ENCODE assay signal across 18 mouse cellular contexts in genomic region chr19:58310334-58311315, GRCm38 (mm10).
A peak's percentile ranks its signal among the peaks of the same experiment; 100 is the strongest.
DNase-seq lines count a peak whose midpoint lies in the region; ATAC-seq and TF ChIP-seq lines count a peak whose summit lies in the region.
"Had no signal": no experiment of that assay in that cellular context is flagged by ENCODE, and none has a peak within 500 bp of the region (broad histone marks: within the 10 kb centered on the region; RNA-seq: fewer than 3 reads in every experiment).

No protein-coding gene starts in this region.

- no peaks in the 10 kb centered on the region for H3K9me3 ChIP-seq in forebrain, postnatal 0 days (ENCODE audit: low read length)
- peaks cover 20% of the 10 kb centered on the region for H3K9me3 ChIP-seq in forebrain, embryonic 12.5 days
- peaks cover 11% of the 10 kb centered on the region; the same call in 1 of the 2 replicates for H3K9me3 ChIP-seq in midbrain, embryonic 11.5 days (ENCODE audit: control insufficient read depth, low read length)
- H3K9me3 ChIP-seq in midbrain, embryonic 10.5 days (replicated peaks): peaks cover 23% of the 10 kb centered on the region
- peaks cover 10% of the 10 kb centered on the region; the same call in 1 of the 2 replicates for H3K9me3 ChIP-seq in midbrain, embryonic 13.5 days
- no peaks in the 10 kb centered on the region for H3K9me3 ChIP-seq in neural tube, embryonic 15.5 days (replicated peaks)

- H3K27me3 ChIP-seq in forebrain, postnatal 0 days (ENCODE audit: insufficient read depth, low read length): no peaks in the 10 kb centered on the region
- no peaks in the 10 kb centered on the region for H3K27me3 ChIP-seq in forebrain, embryonic 12.5 days
- H3K27me3 ChIP-seq in midbrain, embryonic 11.5 days (ENCODE audit: control insufficient read depth, insufficient read depth, low read length): no peaks in the 10 kb centered on the region
- H3K27me3 ChIP-seq in midbrain, embryonic 10.5 days (ENCODE audit: low read depth, poor library complexity, severe bottlenecking): no peaks in the 10 kb centered on the region; the same call in 1 of the 2 replicates
- H3K27me3 ChIP-seq in midbrain, embryonic 13.5 days: no peaks in the 10 kb centered on the region
- no peaks in the 10 kb centered on the region for H3K27me3 ChIP-seq in neural tube, embryonic 15.5 days (replicated peaks)
- H3K27me3 ChIP-seq: embryonic facial prominence, embryonic 13.5 days; limb, embryonic 13.5 days; megakaryocyte, embryonic 14.5 days had no signal

- ATAC-seq in forebrain, postnatal 0 days: no peak
- no peak for ATAC-seq in forebrain, embryonic 12.5 days (ENCODE audit: low FRiP score)
- no peak for ATAC-seq in midbrain, embryonic 11.5 days (ENCODE audit: low FRiP score)
- no peak for ATAC-seq in midbrain, embryonic 13.5 days
- ATAC-seq in neural tube, embryonic 15.5 days (ENCODE audit: low FRiP score): peak; percentile 46
- no peak for ATAC-seq in CD4-positive, CD25-positive, alpha-beta regulatory T cell, adult 4 months

- no peak for TF ChIP-seq CTCF in forebrain, postnatal 0 days (IDR thresholded peaks at IDR 0.05; ENCODE audit: low read depth)

- whole genome bisulfite sequencing in forebrain, postnatal 0 days: 48% methylated on average over 12 of the region's 12 CpGs
- 66% methylated on average over 12 of the region's 12 CpGs for WGBS in forebrain, embryonic 12.5 days
- WGBS in midbrain, embryonic 11.5 days: 70% methylated on average over 12 of the region's 12 CpGs
- WGBS in midbrain, embryonic 10.5 days: 80% methylated on average over 12 of the region's 12 CpGs
- 46% methylated on average over 12 of the region's 12 CpGs for WGBS in midbrain, embryonic 13.5 days
- 22% methylated on average over 12 of the region's 12 CpGs for WGBS in neural tube, embryonic 15.5 days

- no peak overlapping the region for H3K27ac ChIP-seq in forebrain, postnatal 0 days (ENCODE audit: low read depth, low read length)
- H3K27ac ChIP-seq in forebrain, embryonic 12.5 days: no peak overlapping the region
- peak overlapping the region; percentile 26; the same call in 1 of the 2 replicates for H3K27ac ChIP-seq in midbrain, embryonic 11.5 days (ENCODE audit: low read depth, low read length)
- no peak overlapping the region for H3K27ac ChIP-seq in midbrain, embryonic 10.5 days (replicated peaks)
- peak overlapping the region; percentile 65 for H3K27ac ChIP-seq in midbrain, embryonic 13.5 days
- H3K27ac ChIP-seq in neural tube, embryonic 15.5 days (replicated peaks): peak overlapping the region; percentile 45
- H3K27ac ChIP-seq: embryonic facial prominence, embryonic 13.5 days; limb, embryonic 13.5 days had no signal

- H3K4me1 ChIP-seq in forebrain, postnatal 0 days (ENCODE audit: insufficient read depth): no peaks in the 10 kb centered on the region
- peaks cover 10% of the 10 kb centered on the region; the same call in 1 of the 2 replicates for H3K4me1 ChIP-seq in forebrain, embryonic 12.5 days
- no peaks in the 10 kb centered on the region for H3K4me1 ChIP-seq in midbrain, embryonic 11.5 days (ENCODE audit: control insufficient read depth, insufficient read depth, low read length)
- H3K4me1 ChIP-seq in midbrain, embryonic 10.5 days: 0 out of 2 replicates have a peak, but pooled peaks cover 7% of the 10 kb centered on the region
- H3K4me1 ChIP-seq in midbrain, embryonic 13.5 days (replicated peaks): peaks cover 22% of the 10 kb centered on the region
- peaks cover 30% of the 10 kb centered on the region for H3K4me1 ChIP-seq in neural tube, embryonic 15.5 days
- H3K4me1 ChIP-seq: embryonic facial prominence, embryonic 13.5 days; megakaryocyte, embryonic 14.5 days had no signal

- H3K9ac ChIP-seq in forebrain, postnatal 0 days: no peak overlapping the region
- no peak overlapping the region for H3K9ac ChIP-seq in forebrain, embryonic 12.5 days
- no peak overlapping the region for H3K9ac ChIP-seq in midbrain, embryonic 11.5 days (ENCODE audit: low read length)
- no peak overlapping the region for H3K9ac ChIP-seq in midbrain, embryonic 13.5 days (replicated peaks)
- no peak overlapping the region for H3K9ac ChIP-seq in neural tube, embryonic 15.5 days (replicated peaks)
- H3K9ac ChIP-seq: embryonic facial prominence, embryonic 13.5 days; limb, embryonic 13.5 days had no signal

- no peak overlapping the region for H3K4me3 ChIP-seq in forebrain, postnatal 0 days (ENCODE audit: low read depth, low read length)
- H3K4me3 ChIP-seq in forebrain, embryonic 12.5 days (replicated peaks): no peak overlapping the region
- H3K4me3 ChIP-seq in midbrain, embryonic 11.5 days (ENCODE audit: low read depth, low read length): no peak overlapping the region
- H3K4me3 ChIP-seq in midbrain, embryonic 10.5 days: no peak overlapping the region
- H3K4me3 ChIP-seq in midbrain, embryonic 13.5 days (replicated peaks): no peak overlapping the region
- no peak overlapping the region for H3K4me3 ChIP-seq in neural tube, embryonic 15.5 days (replicated peaks)
- H3K4me3 ChIP-seq: embryonic facial prominence, embryonic 13.5 days; limb, embryonic 13.5 days; megakaryocyte, embryonic 14.5 days had no signal

- DNase-seq in forebrain, postnatal 0 days: peak; percentile 49
- DNase-seq in midbrain, embryonic 11.5 days (ENCODE audit: low spot score, missing footprints): peak; percentile 53
- DNase-seq in midbrain, embryonic 10.5 days (ENCODE audit: low spot score): no peak
- DNase-seq in heart, postnatal 36 days: no peak
- DNase-seq: adrenal gland, postnatal 14 days; cerebellum, adult 9-10 months; kidney, postnatal 10 days; layer of hippocampus, adult 9-11 months; lung, postnatal 10 days; right cerebral cortex, postnatal 25 days; thymus, postnatal 14 days had no signal

- no peaks in the 10 kb centered on the region for H3K36me3 ChIP-seq in forebrain, postnatal 0 days (ENCODE audit: insufficient read depth)
- no peaks in the 10 kb centered on the region for H3K36me3 ChIP-seq in forebrain, embryonic 12.5 days (replicated peaks)
- no peaks in the 10 kb centered on the region for H3K36me3 ChIP-seq in midbrain, embryonic 11.5 days (ENCODE audit: control insufficient read depth, insufficient read depth, low read length)
- H3K36me3 ChIP-seq in midbrain, embryonic 10.5 days: peaks cover 9% of the 10 kb centered on the region
- H3K36me3 ChIP-seq in midbrain, embryonic 13.5 days: peaks cover 8% of the 10 kb centered on the region
- no peaks in the 10 kb centered on the region for H3K36me3 ChIP-seq in neural tube, embryonic 15.5 days
- H3K36me3 ChIP-seq: embryonic facial prominence, embryonic 13.5 days; limb, embryonic 13.5 days had no signal

- intact Hi-C loops in heart, postnatal 36 days (cut with DNase I): loop anchor here (5.0 kb wide), 1 partner anchor 157 kb away; no protein-coding TSS in a partner anchor

- H3K4me2 ChIP-seq in forebrain, postnatal 0 days (ENCODE audit: low read depth): no peak overlapping the region
- H3K4me2 ChIP-seq in forebrain, embryonic 12.5 days: no peak overlapping the region
- no peak overlapping the region for H3K4me2 ChIP-seq in midbrain, embryonic 11.5 days
- no peak overlapping the region for H3K4me2 ChIP-seq in midbrain, embryonic 13.5 days (replicated peaks)
- H3K4me2 ChIP-seq in neural tube, embryonic 15.5 days: no peak overlapping the region
- H3K4me2 ChIP-seq: embryonic facial prominence, embryonic 13.5 days; limb, embryonic 13.5 days had no signal

Comparison
In these comparisons a context has a peak if more than half of its experiments do, and no peak if none do; other contexts are left out.
1. DNase-seq: peak in forebrain, postnatal 0 days (single experiment) and midbrain, embryonic 11.5 days (single experiment); none in midbrain, embryonic 10.5 days (single experiment) and heart, postnatal 36 days (0 of 2).
2. H3K27ac ChIP-seq: peak in midbrain, embryonic 11.5 days (single experiment), midbrain, embryonic 13.5 days (single experiment) and neural tube, embryonic 15.5 days (single experiment); none in forebrain, postnatal 0 days (single experiment), forebrain, embryonic 12.5 days (single experiment) and midbrain, embryonic 10.5 days (single experiment).